Mouse (Mus musculus) liver, embryonic 14.5 days (tissue): ENCODE measurements around the gene Tat.

Experiments
- CTCF ChIP-seq: IDR thresholded peaks from 2 replicates; pipeline ENCODE4 v1.5.1; 2016; ENCODE audit warnings: antibody characterized with exemption, low read depth, control low read depth
- EP300 ChIP-seq: IDR thresholded peaks from 2 replicates; pipeline ENCODE4 v1.6.1; 2016; ENCODE audit warnings: antibody characterized with exemption, low read depth

GRCm38 (mm10) chr8:110006312-110007023 is 16.2 kb downstream of the Tat start:
- TF ChIP-seq CTCF (no peak), EP300 (no peak)
